12 mouse cellular contexts compared by ENCODE assay signal in genomic region chr9:106328068-106328610, GRCm38 (mm10). TPM values are rescaled to one million over a fixed set of nuclear protein-coding genes. Genes with fewer than 3 reads are reported as not detected.
DNase-seq lines count a peak whose midpoint lies in the region; ATAC-seq and TF ChIP-seq lines count a peak whose summit lies in the region.
"Had no signal": no experiment of that assay in that cellular context is flagged by ENCODE, and none has a peak within 500 bp of the region (broad histone marks: within the 10 kb centered on the region; RNA-seq: fewer than 3 reads in every experiment).

No protein-coding gene starts in this region.

- no peaks in the 10 kb centered on the region for H3K27me3 ChIP-seq in midbrain, embryonic 16.5 days (ENCODE audit: control insufficient read depth, insufficient read depth, low read depth, low read length)
- H3K27me3 ChIP-seq in midbrain, embryonic 13.5 days, result no peaks in the 10 kb centered on the region
- H3K27me3 ChIP-seq: midbrain, embryonic 15.5 days had no signal

- no peaks in the 10 kb centered on the region for H3K36me3 ChIP-seq in midbrain, embryonic 16.5 days (ENCODE audit: control insufficient read depth, insufficient read depth, low read length)
- no peaks in the 10 kb centered on the region for H3K36me3 ChIP-seq in midbrain, embryonic 13.5 days
- H3K36me3 ChIP-seq: midbrain, embryonic 15.5 days had no signal

- 85% methylated on average over 7 of the region's 7 CpGs for WGBS in midbrain, embryonic 16.5 days
- 86% methylated on average over 7 of the region's 7 CpGs for WGBS in midbrain, embryonic 13.5 days
- WGBS in lung, adult 2 months, result 53% methylated on average over 7 of the region's 7 CpGs

- peaks cover 5% of the 10 kb centered on the region for H3K4me1 ChIP-seq in midbrain, embryonic 16.5 days (ENCODE audit: control insufficient read depth, insufficient read depth, low read length)
- H3K4me1 ChIP-seq in midbrain, embryonic 13.5 days (replicated peaks), result peaks cover 18% of the 10 kb centered on the region
- H3K4me1 ChIP-seq in lung, adult 2 months (ENCODE audit: control insufficient read depth, insufficient read depth, low read length), result peaks cover 15% of the 10 kb centered on the region

- H3K9me3 ChIP-seq in midbrain, embryonic 16.5 days (replicated peaks; ENCODE audit: control insufficient read depth, low read length, poor library complexity, severe bottlenecking), result no peaks in the 10 kb centered on the region
- H3K9me3 ChIP-seq in midbrain, embryonic 13.5 days, result no peaks in the 10 kb centered on the region
- H3K9me3 ChIP-seq: midbrain, embryonic 15.5 days had no signal

- H3K4me2 ChIP-seq in midbrain, embryonic 16.5 days (ENCODE audit: low read length), result no peak overlapping the region
- H3K4me2 ChIP-seq in midbrain, embryonic 13.5 days (replicated peaks), result no peak overlapping the region
- H3K4me2 ChIP-seq: midbrain, embryonic 15.5 days had no signal

- ATAC-seq in midbrain, embryonic 16.5 days, result no peak
- no peak for ATAC-seq in midbrain, embryonic 13.5 days

- TF ChIP-seq POLR2A in lung, adult 2 months (IDR thresholded peaks at IDR 0.05; ENCODE audit: borderline replicate concordance, extremely low read depth, low read depth, low read length), result no peak

- H3K27ac ChIP-seq in midbrain, embryonic 16.5 days (ENCODE audit: low read length), result peak overlapping the region; percentile 55
- H3K27ac ChIP-seq in midbrain, embryonic 13.5 days, result no peak overlapping the region
- H3K27ac ChIP-seq: midbrain, embryonic 15.5 days had no signal

- peak; percentile 91 for DNase-seq in heart, adult 11 months
- DNase-seq in heart, adult 18-20 months, result no peak
- DNase-seq in lung, adult 2 months, result peak; percentile 71
- no peak for DNase-seq in urinary bladder, postnatal 14 days (ENCODE audit: low spot score)
- no peak for DNase-seq in layer of hippocampus, adult 18-20 months (ENCODE audit: low spot score in 2 of 2)
- DNase-seq in yolk sac, embryonic 10.5 days (ENCODE audit: low spot score), result no peak
- DNase-seq: gastrocnemius, postnatal 36 days; heart, postnatal 14 days; kidney, postnatal 36 days had no signal

- H3K9ac ChIP-seq in midbrain, embryonic 16.5 days (ENCODE audit: low read depth, low read length), result no peak overlapping the region
- H3K9ac ChIP-seq in midbrain, embryonic 13.5 days (replicated peaks), result no peak overlapping the region
- H3K9ac ChIP-seq: midbrain, embryonic 15.5 days had no signal

- no peak for TF ChIP-seq CTCF in lung, adult 2 months (IDR thresholded peaks at IDR 0.05; ENCODE audit: insufficient read depth, low read length)

- H3K4me3 ChIP-seq in midbrain, embryonic 16.5 days (ENCODE audit: low read depth, low read length), result no peak overlapping the region
- no peak overlapping the region for H3K4me3 ChIP-seq in midbrain, embryonic 13.5 days (replicated peaks)
- no peak overlapping the region for H3K4me3 ChIP-seq in lung, adult 2 months (replicated peaks; ENCODE audit: extremely low read depth, low read depth, low read length)
- H3K4me3 ChIP-seq: midbrain, embryonic 15.5 days had no signal

RNA-seq across cellular contexts. Expression of gene Dusp7, which starts 40.3 kb away (rescaled TPM):
- 10 to 100 TPM; 45.5 to 46.2 TPM for total RNA-seq in heart, adult 18-20 months (2021)
- 12.3 and 13.2 TPM in 2 replicates for polyA plus RNA-seq in midbrain, embryonic 16.5 days (2015; fragmentation: Nextera tagmentation; extraction: Ambion mirVana)
- polyA plus RNA-seq in midbrain, embryonic 13.5 days (2015; fragmentation: Nextera tagmentation; extraction: Ambion mirVana), result 9.0 and 9.4 TPM in 2 replicates
- polyA plus RNA-seq in lung, adult 2 months (2012; rRNA removed), result 223 and 262 TPM in 2 replicates
- total RNA-seq in layer of hippocampus, adult 18-20 months (2021), result 10 to 100 TPM; 93.0 to 94.6 TPM

RNA-seq across cellular contexts. Expression of gene Poc1a, which starts 47.3 kb away (rescaled TPM):
- total RNA-seq in heart, adult 18-20 months (2021), result 1 to 10 TPM; 4.0 to 4.2 TPM
- polyA plus RNA-seq in midbrain, embryonic 16.5 days (2015; fragmentation: Nextera tagmentation; extraction: Ambion mirVana), result 8.0 and 9.0 TPM in 2 replicates
- 10.6 and 13.5 TPM in 2 replicates for polyA plus RNA-seq in midbrain, embryonic 13.5 days (2015; fragmentation: Nextera tagmentation; extraction: Ambion mirVana)
- polyA plus RNA-seq in lung, adult 2 months (2012; rRNA removed), result 5.7 and 7.9 TPM in 2 replicates
- total RNA-seq in layer of hippocampus, adult 18-20 months (2021), result 10 to 100 TPM; 12.5 to 15.4 TPM

Comparison
In these comparisons a context has a peak if more than half of its experiments do, and no peak if none do; other contexts are left out.
1. DNase-seq: peak in heart, adult 11 months (single experiment) and lung, adult 2 months (single experiment); none in heart, adult 18-20 months (0 of 2), urinary bladder, postnatal 14 days (single experiment), layer of hippocampus, adult 18-20 months (0 of 2) and yolk sac, embryonic 10.5 days (single experiment).
2. RNA of gene Dusp7, which starts 40.3 kb away (polyA plus RNA-seq): 223 to 262 TPM in lung, adult 2 months; 12.3 to 13.2 TPM in midbrain, embryonic 16.5 days and 9.0 to 9.4 TPM in midbrain, embryonic 13.5 days; every median in the first group is over 10 times any median in the second.